Mouse (Mus musculus): ENCODE measurements around the gene Guca2b.
A peak's percentile ranks its signal among the peaks of the same experiment; 100 is the strongest.
"Not testable (repeated sequence)": the region's sequence is repeated elsewhere in the genome, so short reads cannot be mapped to it uniquely, and the experiment has no call there.

Gene Guca2b

GRCm38 (mm10) chr4:119642666-119643065 lies 16.1 kb downstream of the Guca2b start:
- no peak for DNase-seq

- no peak for DNase-seq
Observed at GRCm38 (mm10) chr4:119638656-119639055, 20.1 kb downstream of the Guca2b start.

- DNase-seq: no peak
Observed at GRCm38 (mm10) chr4:119637946-119638345, 20.8 kb downstream of the Guca2b start.

GRCm38 (mm10) chr4:119637176-119637845 lies 21.4 kb downstream of the Guca2b start, which contains the start of gene Guca2a:
Gene Guca2a, plus strand, starts transcription at chr4:119637704.
- peak; percentile 19 for DNase-seq

GRCm38 (mm10) chr4:119636731-119637130 lies 22.0 kb downstream of the Guca2b start:
- DNase-seq: no peak

- no peak for DNase-seq
Observed at GRCm38 (mm10) chr4:119635686-119636085, 23.1 kb downstream of the Guca2b start.

GRCm38 (mm10) chr4:119634908-119635660 lies 23.7 kb downstream of the Guca2b start:
- DNase-seq: no peak

- DNase-seq: no peak
Observed at GRCm38 (mm10) chr4:119633948-119634347, 24.8 kb downstream of the Guca2b start.

- DNase-seq: no peak
Observed at GRCm38 (mm10) chr4:119633342-119633741, 25.4 kb downstream of the Guca2b start.

- no peak for DNase-seq
Observed at GRCm38 (mm10) chr4:119632721-119633120, 26.0 kb downstream of the Guca2b start.

- DNase-seq: peak; percentile 48
Observed at GRCm38 (mm10) chr4:119631115-119631919, 27.4 kb downstream of the Guca2b start.

- not testable (repeated sequence) for DNase-seq
Observed at GRCm38 (mm10) chr4:119628363-119628762, 30.4 kb downstream of the Guca2b start.

GRCm38 (mm10) chr4:119627317-119627716 lies 31.4 kb downstream of the Guca2b start:
- DNase-seq: no peak

- no peak for DNase-seq
Observed at GRCm38 (mm10) chr4:119626876-119627275, 31.9 kb downstream of the Guca2b start.

- no peak for DNase-seq
Observed at GRCm38 (mm10) chr4:119626081-119626645, 32.6 kb downstream of the Guca2b start.

- no peak for DNase-seq
Observed at GRCm38 (mm10) chr4:119614724-119615123, 44.0 kb downstream of the Guca2b start.

- DNase-seq: no peak
Observed at GRCm38 (mm10) chr4:119614078-119614477, 44.7 kb downstream of the Guca2b start.

- DNase-seq: no peak
Observed at GRCm38 (mm10) chr4:119609488-119609887, 49.3 kb downstream of the Guca2b start.
